Mouse (Mus musculus): ENCODE results near the gene Pclo. TPM values are rescaled to one million over a fixed set of nuclear protein-coding genes. Genes with fewer than 3 reads are reported as not detected.
A peak's percentile ranks its signal among the peaks of the same experiment; 100 is the strongest.

Gene Pclo
- total and polyA plus RNA-seq, 2 experiments from 2014 or later = 12.7 to 57.7 TPM

- no peak overlapping the region for H3K4me2 ChIP-seq (ENCODE audit: low read depth, low read length, poor library complexity, severe bottlenecking)
- peaks cover 11% of the 10 kb centered on the region for H3K36me3 ChIP-seq (ENCODE audit: insufficient read depth, low read length)
- no peaks in the 10 kb centered on the region for H3K27me3 ChIP-seq (ENCODE audit: insufficient read depth, low read length)
- H3K9ac ChIP-seq (replicated peaks; ENCODE audit: low read length, poor library complexity, severe bottlenecking) = no peak overlapping the region
- H3K4me3 ChIP-seq (ENCODE audit: low read depth, low read length) = no peak overlapping the region
- ATAC-seq (ENCODE audit: low FRiP score) (no peak), DNase-seq (ENCODE audit: low spot score) (peak; percentile 19)
- H3K9me3 ChIP-seq (ENCODE audit: low read length) = no peaks in the 10 kb centered on the region
- 0 out of 2 replicates have a peak, but pooled peaks cover 4% of the 10 kb centered on the region for H3K4me1 ChIP-seq (ENCODE audit: insufficient read depth, low read length)
- TF ChIP-seq CTCF (IDR thresholded peaks at IDR 0.05) = no peak
- no peak overlapping the region for H3K27ac ChIP-seq (ENCODE audit: low read depth, low read length)
Observed at GRCm38 (mm10) chr5:14526038-14526437, 11.3 kb downstream of the Pclo start.

- no peak overlapping the region for H3K9ac ChIP-seq (replicated peaks; ENCODE audit: low read length, poor library complexity, severe bottlenecking)
- no peak overlapping the region for H3K4me2 ChIP-seq (ENCODE audit: low read depth, low read length, poor library complexity, severe bottlenecking)
- H3K27ac ChIP-seq (ENCODE audit: low read depth, low read length) = no peak overlapping the region
- H3K36me3 ChIP-seq (ENCODE audit: insufficient read depth, low read length) = no peaks in the 10 kb centered on the region
- no peak overlapping the region for H3K4me3 ChIP-seq (ENCODE audit: low read depth, low read length)
- DNase-seq (ENCODE audit: low spot score) (no peak), ATAC-seq (ENCODE audit: low FRiP score) (no peak)
- H3K27me3 ChIP-seq (ENCODE audit: insufficient read depth, low read length) = no peaks in the 10 kb centered on the region
- no peaks in the 10 kb centered on the region for H3K9me3 ChIP-seq (ENCODE audit: low read length)
- 0 out of 2 replicates have a peak, but pooled peaks cover 4% of the 10 kb centered on the region for H3K4me1 ChIP-seq (ENCODE audit: insufficient read depth, low read length)
- WGBS = 49% methylated on average over 1 of the region's 1 CpGs
- TF ChIP-seq CTCF (IDR thresholded peaks at IDR 0.05) = no peak
Observed at GRCm38 (mm10) chr5:14527796-14528195, 13.1 kb downstream of the Pclo start.

- TF ChIP-seq CTCF (IDR thresholded peaks at IDR 0.05) = no peak
- no peak for ATAC-seq (ENCODE audit: low FRiP score)
- H3K4me2 ChIP-seq (ENCODE audit: low read depth, low read length, poor library complexity, severe bottlenecking) = no peak overlapping the region
- DNase-seq (ENCODE audit: low spot score) = no peak
- no peaks in the 10 kb centered on the region for H3K36me3 ChIP-seq (ENCODE audit: insufficient read depth, low read length)
- no peak overlapping the region for H3K27ac ChIP-seq (ENCODE audit: low read depth, low read length)
- no peaks in the 10 kb centered on the region for H3K9me3 ChIP-seq (ENCODE audit: low read length)
- H3K27me3 ChIP-seq (ENCODE audit: insufficient read depth, low read length) = no peaks in the 10 kb centered on the region
- no peak overlapping the region for H3K9ac ChIP-seq (replicated peaks; ENCODE audit: low read length, poor library complexity, severe bottlenecking)
- H3K4me3 ChIP-seq (ENCODE audit: low read depth, low read length) = no peak overlapping the region
- 78% methylated on average over 2 of the region's 2 CpGs for WGBS
- H3K4me1 ChIP-seq (ENCODE audit: insufficient read depth, low read length) = no peaks in the 10 kb centered on the region
Observed at GRCm38 (mm10) chr5:14531906-14532305, 17.2 kb downstream of the Pclo start.

GRCm38 (mm10) chr5:14539346-14539745 lies 24.6 kb downstream of the Pclo start:
- H3K4me2 ChIP-seq (ENCODE audit: low read depth, low read length, poor library complexity, severe bottlenecking) = no peak overlapping the region
- no peaks in the 10 kb centered on the region for H3K27me3 ChIP-seq (ENCODE audit: insufficient read depth, low read length)
- no peak overlapping the region for H3K9ac ChIP-seq (replicated peaks; ENCODE audit: low read length, poor library complexity, severe bottlenecking)
- H3K4me3 ChIP-seq (ENCODE audit: low read depth, low read length) = no peak overlapping the region
- H3K36me3 ChIP-seq (ENCODE audit: insufficient read depth, low read length) = peaks cover 9% of the 10 kb centered on the region
- DNase-seq (ENCODE audit: low spot score) (no peak), ATAC-seq (ENCODE audit: low FRiP score) (no peak)
- no peaks in the 10 kb centered on the region for H3K9me3 ChIP-seq (ENCODE audit: low read length)
- 79% methylated on average over 6 of the region's 6 CpGs for WGBS
- no peak for TF ChIP-seq CTCF (IDR thresholded peaks at IDR 0.05)
- H3K4me1 ChIP-seq (ENCODE audit: insufficient read depth, low read length) = no peaks in the 10 kb centered on the region
- no peak overlapping the region for H3K27ac ChIP-seq (ENCODE audit: low read depth, low read length)

- TF ChIP-seq CTCF (IDR thresholded peaks at IDR 0.05) = no peak
- no peak overlapping the region for H3K4me3 ChIP-seq (ENCODE audit: low read depth, low read length)
- no peaks in the 10 kb centered on the region for H3K9me3 ChIP-seq (ENCODE audit: low read length)
- H3K4me1 ChIP-seq (ENCODE audit: insufficient read depth, low read length) = no peaks in the 10 kb centered on the region
- peaks cover 9% of the 10 kb centered on the region for H3K36me3 ChIP-seq (ENCODE audit: insufficient read depth, low read length)
- WGBS = 86% methylated on average over 13 of the region's 13 CpGs
- no peak overlapping the region for H3K27ac ChIP-seq (ENCODE audit: low read depth, low read length)
- ATAC-seq (ENCODE audit: low FRiP score) = peak; percentile 54; the same call in 1 of the 2 replicates
- no peak overlapping the region for H3K9ac ChIP-seq (replicated peaks; ENCODE audit: low read length, poor library complexity, severe bottlenecking)
- DNase-seq (ENCODE audit: low spot score) = no peak
- no peaks in the 10 kb centered on the region for H3K27me3 ChIP-seq (ENCODE audit: insufficient read depth, low read length)
- no peak overlapping the region for H3K4me2 ChIP-seq (ENCODE audit: low read depth, low read length, poor library complexity, severe bottlenecking)
Observed at GRCm38 (mm10) chr5:14539961-14540627, 25.4 kb downstream of the Pclo start.

- no peaks in the 10 kb centered on the region for H3K9me3 ChIP-seq (ENCODE audit: low read length)
- no peak for DNase-seq (ENCODE audit: low spot score)
- H3K9ac ChIP-seq (replicated peaks; ENCODE audit: low read length, poor library complexity, severe bottlenecking) = no peak overlapping the region
- TF ChIP-seq CTCF (IDR thresholded peaks at IDR 0.05) = no peak
- WGBS = 87% methylated on average over 3 of the region's 3 CpGs
- ATAC-seq (ENCODE audit: low FRiP score) = 0 out of 2 replicates have a peak, but pooled peaks have one; percentile 47
- no peaks in the 10 kb centered on the region for H3K36me3 ChIP-seq (ENCODE audit: insufficient read depth, low read length)
- no peak overlapping the region for H3K4me3 ChIP-seq (ENCODE audit: low read depth, low read length)
- no peaks in the 10 kb centered on the region for H3K4me1 ChIP-seq (ENCODE audit: insufficient read depth, low read length)
- no peak overlapping the region for H3K4me2 ChIP-seq (ENCODE audit: low read depth, low read length, poor library complexity, severe bottlenecking)
- H3K27me3 ChIP-seq (ENCODE audit: insufficient read depth, low read length) = no peaks in the 10 kb centered on the region
- H3K27ac ChIP-seq (ENCODE audit: low read depth, low read length) = no peak overlapping the region
Observed at GRCm38 (mm10) chr5:14575626-14576025, 60.9 kb downstream of the Pclo start.
